Mouse (Mus musculus): ENCODE data around the gene Wipf2.
"Not testable (repeated sequence)": the region's sequence is repeated elsewhere in the genome, so short reads cannot be mapped to it uniquely, and the experiment has no call there.

The Wipf2 gene

GRCm38 (mm10) chr11:98863028-98863750 is at the start of gene Wipf2:
Gene Wipf2, plus strand, starts transcription at chr11:98863638.
- peak; percentile 98 for DNase-seq

GRCm38 (mm10) chr11:98816706-98817239 is 46.7 kb upstream of the Wipf2 start:
- no peak for DNase-seq

GRCm38 (mm10) chr11:98820968-98821367 is 42.5 kb upstream of the Wipf2 start:
- DNase-seq: no peak

GRCm38 (mm10) chr11:98826071-98826470 is 37.4 kb upstream of the Wipf2 start:
- DNase-seq: not testable (repeated sequence)

- DNase-seq: no peak
These were observed 35.6 kb upstream of the Wipf2 start for GRCm38 (mm10) chr11:98827877-98828276.

GRCm38 (mm10) chr11:98829091-98829775 is 34.2 kb upstream of the Wipf2 start:
- DNase-seq: peak; percentile 63

- DNase-seq: no peak
These were observed 33.6 kb upstream of the Wipf2 start for GRCm38 (mm10) chr11:98829875-98830274.

- DNase-seq: no peak
These were observed 28.1 kb upstream of the Wipf2 start for GRCm38 (mm10) chr11:98835296-98835695.

- no peak for DNase-seq
These were observed 27.7 kb upstream of the Wipf2 start for GRCm38 (mm10) chr11:98835725-98836124.

GRCm38 (mm10) chr11:98836128-98836527 is 27.3 kb upstream of the Wipf2 start:
- no peak for DNase-seq

- DNase-seq: peak; percentile 90
These were observed 26.7 kb upstream of the Wipf2 start, which contains the start of gene Rapgefl1 for GRCm38 (mm10) chr11:98836651-98837141. Gene Rapgefl1, plus strand, starts transcription at chr11:98836785.

- no peak for DNase-seq
These were observed 26.2 kb upstream of the Wipf2 start for GRCm38 (mm10) chr11:98837231-98837704.

- no peak for DNase-seq
These were observed 25.5 kb upstream of the Wipf2 start for GRCm38 (mm10) chr11:98837917-98838316.

GRCm38 (mm10) chr11:98838512-98838911 is 24.9 kb upstream of the Wipf2 start:
- no peak for DNase-seq

- DNase-seq: no peak
These were observed 24.0 kb upstream of the Wipf2 start for GRCm38 (mm10) chr11:98839402-98839801.

- no peak for DNase-seq
These were observed 23.5 kb upstream of the Wipf2 start for GRCm38 (mm10) chr11:98839897-98840296.

GRCm38 (mm10) chr11:98846016-98846415 is 17.4 kb upstream of the Wipf2 start:
- peak; percentile 27 for DNase-seq

GRCm38 (mm10) chr11:98846865-98847604 is 16.4 kb upstream of the Wipf2 start:
- DNase-seq: no peak

- peak; percentile 54 for DNase-seq
These were observed 14.1 kb upstream of the Wipf2 start for GRCm38 (mm10) chr11:98849196-98849894.

- DNase-seq: peak; percentile 88
These were observed 13.0 kb upstream of the Wipf2 start for GRCm38 (mm10) chr11:98850100-98851093.

GRCm38 (mm10) chr11:98854116-98854515 is 9.3 kb upstream of the Wipf2 start:
- no peak for DNase-seq

Data from retina, postnatal 1 day (tissue).